Mouse (Mus musculus): ENCODE measurements around the gene Ppif. TPM values are rescaled to one million over a fixed set of nuclear protein-coding genes. Genes with fewer than 3 reads are reported as not detected.

The Ppif gene
- polyA plus RNA-seq (2015; fragmentation: Nextera tagmentation; extraction: Ambion mirVana) = 66.1 and 74.6 TPM in 2 replicates

GRCm38 (mm10) chr14:25693888-25694568 lies at the start of gene Ppif:
TSS of gene Ppif (plus strand) at chr14:25694154.
- no peaks in the 10 kb centered on the region for H3K9me3 ChIP-seq (ENCODE audit: control insufficient read depth, low read length)
- no peaks in the 10 kb centered on the region for H3K27me3 ChIP-seq (ENCODE audit: control insufficient read depth, insufficient read depth, low read length)
- H3K4me1 ChIP-seq (replicated peaks; ENCODE audit: control insufficient read depth, insufficient read depth) = no peaks in the 10 kb centered on the region
- peak within 1 kb of the TSS; percentile 82 for H3K9ac ChIP-seq (ENCODE audit: low read length)
- DNase-seq (ENCODE audit: low spot score) (peak; percentile 97), ATAC-seq (ENCODE audit: low FRiP score, low TSS enrichment) (peak; percentile 91)
- under 1% methylated on average over 70 of the region's 70 CpGs for WGBS
- H3K4me3 ChIP-seq (ENCODE audit: low read depth, low read length) = peak within 1 kb of the TSS; percentile 77
- H3K36me3 ChIP-seq (ENCODE audit: control insufficient read depth, insufficient read depth, low read length) = peaks cover 11% of the 10 kb centered on the region
- TF ChIP-seq CTCF (IDR thresholded peaks at IDR 0.05; ENCODE audit: low read depth) (peak; percentile 100), EP300 (optimal IDR thresholded peaks at IDR 0.05) (no peak)
- peak within 1 kb of the TSS; percentile 98 for H3K4me2 ChIP-seq (replicated peaks; ENCODE audit: low read depth)
- peak within 1 kb of the TSS; percentile 80 for H3K27ac ChIP-seq (replicated peaks)

DNA sequence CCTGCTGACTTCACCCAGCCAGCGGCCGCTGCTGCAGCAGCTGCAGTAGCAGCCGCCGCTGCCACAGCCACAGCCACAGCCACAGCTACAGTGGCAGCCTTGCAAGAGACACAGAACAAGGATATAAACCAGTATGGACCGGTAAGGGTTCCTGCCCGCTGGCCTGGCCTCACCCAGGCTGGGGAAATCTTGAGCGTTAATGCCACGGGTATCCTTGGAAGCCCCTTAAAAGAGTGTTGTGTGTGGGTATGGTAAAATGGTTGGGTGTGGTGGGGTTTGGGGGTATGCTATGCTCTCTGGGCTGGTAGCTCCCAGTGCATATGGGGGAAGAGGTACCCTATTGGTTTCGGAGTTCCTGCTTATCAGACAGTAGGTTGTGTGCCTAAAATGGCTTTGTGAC lies 48.2 kb upstream of the Ppif start:
- H3K27ac ChIP-seq (replicated peaks) = no peak overlapping the region; the same call in 1 of the 2 replicates
- no peak for TF ChIP-seq EP300 (optimal IDR thresholded peaks at IDR 0.05)
- no peak for TF ChIP-seq CTCF (IDR thresholded peaks at IDR 0.05; ENCODE audit: low read depth)
- 89% methylated on average over 9 of the region's 9 CpGs for WGBS
- H3K27me3 ChIP-seq (ENCODE audit: control insufficient read depth, insufficient read depth, low read length) = no peaks in the 10 kb centered on the region
- no peak overlapping the region for H3K4me3 ChIP-seq (ENCODE audit: low read depth, low read length)
- no peaks in the 10 kb centered on the region for H3K4me1 ChIP-seq (replicated peaks; ENCODE audit: control insufficient read depth, insufficient read depth)
- no peak overlapping the region for H3K4me2 ChIP-seq (replicated peaks; ENCODE audit: low read depth)
- ATAC-seq (ENCODE audit: low FRiP score, low TSS enrichment) = no peak
- H3K36me3 ChIP-seq (ENCODE audit: control insufficient read depth, insufficient read depth, low read length) = peaks cover 56% of the 10 kb centered on the region
- H3K9ac ChIP-seq (ENCODE audit: low read length) = no peak overlapping the region
- no peak for DNase-seq (ENCODE audit: low spot score)
- no peaks in the 10 kb centered on the region for H3K9me3 ChIP-seq (ENCODE audit: control insufficient read depth, low read length)

GRCm38 (mm10) chr14:25646161-25646621 lies 47.8 kb upstream of the Ppif start:
- H3K9me3 ChIP-seq (ENCODE audit: control insufficient read depth, low read length) = no peaks in the 10 kb centered on the region
- no peak overlapping the region for H3K9ac ChIP-seq (ENCODE audit: low read length)
- no peak overlapping the region; the same call in 1 of the 2 replicates for H3K27ac ChIP-seq (replicated peaks)
- H3K27me3 ChIP-seq (ENCODE audit: control insufficient read depth, insufficient read depth, low read length) = no peaks in the 10 kb centered on the region
- 61% methylated on average over 2 of the region's 2 CpGs for WGBS
- no peak overlapping the region for H3K4me3 ChIP-seq (ENCODE audit: low read depth, low read length)
- no peak for TF ChIP-seq EP300 (optimal IDR thresholded peaks at IDR 0.05)
- peak; percentile 96 for TF ChIP-seq CTCF (IDR thresholded peaks at IDR 0.05; ENCODE audit: low read depth)
- DNase-seq (ENCODE audit: low spot score) (peak; percentile 68), ATAC-seq (ENCODE audit: low FRiP score, low TSS enrichment) (peak; percentile 65)
- peaks cover 59% of the 10 kb centered on the region for H3K36me3 ChIP-seq (ENCODE audit: control insufficient read depth, insufficient read depth, low read length)
- no peaks in the 10 kb centered on the region for H3K4me1 ChIP-seq (replicated peaks; ENCODE audit: control insufficient read depth, insufficient read depth)
- H3K4me2 ChIP-seq (replicated peaks; ENCODE audit: low read depth) = no peak overlapping the region

DNA sequence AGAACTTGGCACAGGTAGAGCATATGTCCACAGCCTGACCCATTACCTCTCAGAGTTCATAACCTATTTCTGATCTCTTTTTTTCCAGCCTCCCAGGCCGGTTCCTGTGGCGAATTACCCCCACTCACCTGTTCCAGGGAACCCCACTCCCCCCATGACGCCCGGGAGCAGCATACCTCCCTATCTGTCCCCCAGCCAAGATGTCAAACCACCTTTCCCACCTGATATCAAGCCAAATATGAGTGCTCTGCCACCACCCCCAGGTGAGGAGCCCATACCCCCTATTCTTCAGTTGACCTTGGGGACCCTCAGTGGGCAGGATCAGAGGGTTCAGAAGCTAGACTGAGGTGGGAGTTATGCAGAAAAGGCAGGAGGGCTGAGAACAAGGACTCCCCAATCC lies 42.8 kb upstream of the Ppif start:
- Histone ChIP-seq H3K4me2 (replicated peaks; ENCODE audit: low read depth) (no peak overlapping the region), H3K27ac (replicated peaks) (no peak overlapping the region), H3K9me3 (ENCODE audit: control insufficient read depth, low read length) (no peaks in the 10 kb centered on the region), H3K4me1 (replicated peaks; ENCODE audit: control insufficient read depth, insufficient read depth) (no peaks in the 10 kb centered on the region), H3K36me3 (ENCODE audit: control insufficient read depth, insufficient read depth, low read length) (peaks cover 77% of the 10 kb centered on the region), H3K27me3 (ENCODE audit: control insufficient read depth, insufficient read depth, low read length) (no peaks in the 10 kb centered on the region), H3K9ac (ENCODE audit: low read length) (no peak overlapping the region), H3K4me3 (ENCODE audit: low read depth, low read length) (no peak overlapping the region)
- TF ChIP-seq CTCF (IDR thresholded peaks at IDR 0.05; ENCODE audit: low read depth) = no peak
- no peak for TF ChIP-seq EP300 (optimal IDR thresholded peaks at IDR 0.05)
- ATAC-seq (ENCODE audit: low FRiP score, low TSS enrichment) (no peak), DNase-seq (ENCODE audit: low spot score) (no peak)
- WGBS = 93% methylated on average over 4 of the region's 4 CpGs

DNA sequence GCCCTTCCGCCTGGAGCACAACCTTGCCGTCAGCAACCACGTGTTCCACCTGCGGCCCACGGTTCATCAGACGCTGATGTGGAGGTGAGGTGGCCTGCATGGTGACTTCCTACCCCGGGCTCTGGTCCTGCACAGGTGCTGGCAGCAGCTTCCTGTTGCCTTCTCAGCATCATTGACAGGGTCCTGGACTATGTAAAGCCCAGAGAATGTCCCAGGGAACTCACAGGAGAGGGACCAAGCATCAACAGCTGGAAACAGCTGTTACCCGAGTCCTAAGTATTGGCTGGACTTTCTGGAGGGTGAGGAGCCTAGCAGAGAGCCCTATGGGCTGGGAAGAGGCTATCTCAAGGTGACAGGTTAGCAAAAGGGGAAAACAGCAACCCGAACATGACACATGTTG lies 42.0 kb upstream of the Ppif start:
- Histone ChIP-seq H3K27me3 (ENCODE audit: control insufficient read depth, insufficient read depth, low read length) (no peaks in the 10 kb centered on the region), H3K27ac (replicated peaks) (no peak overlapping the region), H3K4me1 (replicated peaks; ENCODE audit: control insufficient read depth, insufficient read depth) (no peaks in the 10 kb centered on the region), H3K9me3 (ENCODE audit: control insufficient read depth, low read length) (no peaks in the 10 kb centered on the region), H3K36me3 (ENCODE audit: control insufficient read depth, insufficient read depth, low read length) (peaks cover 78% of the 10 kb centered on the region), H3K9ac (ENCODE audit: low read length) (no peak overlapping the region), H3K4me3 (ENCODE audit: low read depth, low read length) (no peak overlapping the region), H3K4me2 (replicated peaks; ENCODE audit: low read depth) (no peak overlapping the region)
- WGBS = 79% methylated on average over 9 of the region's 9 CpGs
- ATAC-seq (ENCODE audit: low FRiP score, low TSS enrichment) = no peak
- TF ChIP-seq CTCF (IDR thresholded peaks at IDR 0.05; ENCODE audit: low read depth) (no peak), EP300 (optimal IDR thresholded peaks at IDR 0.05) (no peak)
- DNase-seq (ENCODE audit: low spot score) = no peak
